Mouse (Mus musculus) ZHBTc4 (cell line): ENCODE measurements at regions not wholly inside any gene's neighbourhood (a gene's known extent, or its start where the extent isn't known, plus 50 kb on each side); places are given as distances from the start of the nearest gene placed in this dataset.

Experiments used
- DNase-seq: peaks from one replicate; pipeline ENCODE4 v3.0.0-alpha.2; 2011; ENCODE audit warnings: low read depth, low spot score

- no peak for DNase-seq
These were observed 196.9 kb downstream of the Thbs2 start for GRCm38 (mm10) chr17:14497086-14497485.

GRCm38 (mm10) chr17:14493751-14494320 lies 200.2 kb downstream of the Thbs2 start:
- no peak for DNase-seq

GRCm38 (mm10) chr17:14492936-14493335 lies 201.1 kb downstream of the Thbs2 start:
- no peak for DNase-seq

GRCm38 (mm10) chr17:14481746-14482145 lies 202.4 kb downstream of the Smoc2 start:
- no peak for DNase-seq

- DNase-seq, result no peak
These were observed 199.7 kb downstream of the Smoc2 start for GRCm38 (mm10) chr17:14478938-14479505.

- DNase-seq, result no peak
These were observed 197.4 kb downstream of the Smoc2 start for GRCm38 (mm10) chr17:14476707-14477106.

GRCm38 (mm10) chr17:14475778-14476647 lies 196.7 kb downstream of the Smoc2 start:
- no peak for DNase-seq

GRCm38 (mm10) chr17:14475277-14475676 lies 196.0 kb downstream of the Smoc2 start:
- DNase-seq, result no peak

GRCm38 (mm10) chr17:14468754-14469488 lies 189.6 kb downstream of the Smoc2 start:
- DNase-seq, result no peak

GRCm38 (mm10) chr17:14455251-14455743 lies 176.0 kb downstream of the Smoc2 start:
- no peak for DNase-seq
